Mouse (Mus musculus) C2C12 (cell line): ENCODE measurements around the gene Tmem50b.

Experiments
- CTCF ChIP-seq: IDR thresholded peaks from one replicate; pipeline ENCODE4 v1.5.1; 2011; ENCODE audit not compliant: control insufficient read depth, insufficient read depth, insufficient read length
- FOSL1 ChIP-seq: IDR thresholded peaks from one replicate; pipeline ENCODE4 v1.8.0; 2011; ENCODE audit warnings: mild to moderate bottlenecking, low read length; ENCODE audit not compliant: poor library complexity, insufficient read depth, severe bottlenecking
- MAX ChIP-seq: IDR thresholded peaks from one replicate; pipeline ENCODE4 v1.6.1; 2011; ENCODE audit warnings: mild to moderate bottlenecking, control low read depth
- MYOD1 ChIP-seq: IDR thresholded peaks from one replicate; pipeline ENCODE4 v1.6.1; 2011; ENCODE audit warnings: low read depth; ENCODE audit not compliant: control insufficient read depth, insufficient read length
- MYOG ChIP-seq: IDR thresholded peaks from one replicate; pipeline ENCODE4 v1.6.1; 2011; ENCODE audit not compliant: control insufficient read depth, insufficient read length; ENCODE audit errors: extremely low read depth
- USF1 ChIP-seq: IDR thresholded peaks from one replicate; pipeline ENCODE4 v1.6.1; 2011; ENCODE audit warnings: low read depth, mild to moderate bottlenecking, control low read depth, moderate library complexity

GRCm38 (mm10) chr16:91582307-91582706 lies 15.3 kb downstream of the Tmem50b start:
- TF ChIP-seq CTCF (no peak), MYOG (no peak), FOSL1 (no peak), USF1 (no peak), MAX (no peak), MYOD1 (no peak)
